Mouse (Mus musculus): ENCODE results near the gene Sdhb.

DNA sequence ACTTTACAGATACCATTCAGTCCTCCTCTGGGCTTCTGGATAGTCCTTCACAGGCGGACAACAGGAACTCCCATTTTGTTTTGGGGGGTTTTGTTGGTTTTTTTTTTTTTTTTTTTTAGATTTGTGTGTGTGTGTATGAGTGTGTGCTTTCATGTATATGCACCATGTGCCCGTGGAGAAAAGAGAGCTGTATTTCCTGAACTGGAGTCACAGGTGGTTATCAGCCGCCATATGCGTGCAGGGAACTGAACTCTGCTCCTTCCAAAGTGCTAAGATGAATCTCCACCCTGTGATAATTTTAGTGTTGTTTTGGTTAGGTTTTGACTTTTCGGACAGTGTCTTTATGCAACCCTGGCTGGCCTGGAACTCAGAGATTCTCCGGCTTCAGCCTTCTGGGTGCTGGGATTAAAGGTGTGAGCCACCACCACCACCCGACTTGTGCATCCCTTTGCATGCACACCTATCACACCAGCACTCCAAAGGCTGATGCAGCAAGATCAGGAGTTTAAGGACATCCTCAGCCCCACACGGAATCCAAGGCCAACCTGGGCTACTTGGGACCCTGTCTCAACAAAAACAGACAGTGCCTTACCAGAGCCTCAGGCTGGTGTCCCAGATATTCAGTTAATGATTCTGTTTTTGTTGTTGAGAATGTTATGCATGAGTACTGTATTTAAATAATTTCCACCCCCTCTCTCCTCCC, 1.4 kb downstream of the Sdhb start:
- TF ChIP-seq CTCF (IDR thresholded peaks at IDR 0.05; ENCODE audit: borderline replicate concordance, insufficient read depth, low read length) = no peak
- TF ChIP-seq POLR2A (IDR thresholded peaks at IDR 0.05; ENCODE audit: low read depth, low read length) = no peak
